Mouse (Mus musculus) embryo, embryonic 11.5 days (tissue): ENCODE measurements around the gene Pitpna.
A peak's percentile ranks its signal among the peaks of the same experiment; 100 is the strongest.
"Not testable (repeated sequence)": the region's sequence is repeated elsewhere in the genome, so short reads cannot be mapped to it uniquely, and the experiment has no call there.

Source experiments
- DNase-seq: peaks from one replicate; pipeline ENCODE4 v3.0.0-alpha.2; 2012; ENCODE audit warnings: low read depth, low spot score

The Pitpna gene

DNA sequence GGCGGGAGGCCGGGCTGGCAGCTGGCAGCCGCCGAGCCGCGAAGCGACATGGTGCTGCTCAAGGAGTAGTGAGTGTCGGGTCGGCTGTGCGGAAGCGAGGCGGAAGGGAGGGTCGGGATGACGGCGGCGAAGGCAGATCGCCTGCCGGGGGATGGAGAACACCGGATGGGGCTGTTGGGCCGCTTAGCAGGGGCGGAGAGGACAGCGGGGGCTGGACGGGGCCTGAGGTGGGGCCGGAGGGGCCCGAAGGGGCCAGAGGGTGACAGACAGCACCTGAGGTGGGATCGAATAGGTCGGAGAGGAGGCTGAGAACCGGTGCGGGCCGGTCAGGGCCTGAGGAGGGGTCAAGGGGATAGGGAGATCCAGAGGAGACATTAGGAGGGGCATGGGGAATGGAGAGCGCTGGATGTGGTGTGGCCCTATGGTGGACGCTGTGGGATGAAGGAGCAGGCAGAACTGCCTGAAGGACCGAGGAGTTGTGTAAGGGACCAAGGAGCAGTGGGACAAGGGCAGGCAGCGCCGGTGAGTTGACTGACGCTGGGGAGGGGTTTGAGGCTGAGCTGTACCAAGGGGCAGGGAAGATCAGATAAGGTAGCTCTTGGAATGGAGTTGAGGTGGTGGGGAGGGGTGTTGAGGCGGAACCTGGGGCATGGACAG, 516 bp downstream of the Pitpna start:
- DNase-seq = no peak

DNA sequence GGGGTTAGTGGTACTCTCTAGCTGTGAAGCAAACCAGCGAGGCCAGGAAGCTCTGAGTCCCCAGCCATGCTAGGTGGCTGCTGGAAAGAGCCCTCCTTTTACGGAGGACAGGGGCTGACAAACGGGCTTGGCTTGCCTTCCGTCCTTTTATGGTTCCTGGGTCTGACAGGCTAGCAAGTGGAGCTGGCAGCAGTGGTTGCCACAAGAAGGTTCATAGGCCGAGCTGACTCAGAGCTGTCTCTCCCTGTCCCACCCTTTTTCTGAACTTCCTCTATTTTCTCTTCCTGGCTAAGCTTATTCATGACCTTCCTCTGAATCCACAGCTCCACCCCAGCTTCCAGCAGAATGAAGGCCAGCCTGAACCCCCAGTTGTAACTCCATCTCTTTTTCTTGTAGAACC, 4.7 kb downstream of the Pitpna start:
- DNase-seq = no peak

DNA sequence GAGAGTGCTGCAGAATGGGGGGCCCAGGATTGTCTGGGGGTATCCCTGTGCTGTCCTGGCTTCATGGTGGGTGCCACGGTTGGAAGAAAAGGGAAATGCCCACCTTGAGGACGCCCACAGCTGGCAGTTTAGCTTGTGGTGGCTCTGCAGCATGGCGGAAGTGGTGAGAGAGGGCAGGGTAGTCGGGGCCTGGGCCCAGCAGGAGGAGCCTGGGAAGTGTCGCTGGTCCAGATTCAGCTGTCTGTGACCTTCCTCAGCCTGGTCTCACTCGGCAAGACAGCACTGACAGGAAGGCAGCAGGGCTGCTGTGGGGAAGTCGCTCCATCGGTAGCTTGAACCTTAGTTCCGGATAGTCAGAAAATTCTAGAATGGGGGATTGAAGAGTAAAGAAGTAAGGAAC, 6.5 kb downstream of the Pitpna start:
- no peak for DNase-seq

DNA sequence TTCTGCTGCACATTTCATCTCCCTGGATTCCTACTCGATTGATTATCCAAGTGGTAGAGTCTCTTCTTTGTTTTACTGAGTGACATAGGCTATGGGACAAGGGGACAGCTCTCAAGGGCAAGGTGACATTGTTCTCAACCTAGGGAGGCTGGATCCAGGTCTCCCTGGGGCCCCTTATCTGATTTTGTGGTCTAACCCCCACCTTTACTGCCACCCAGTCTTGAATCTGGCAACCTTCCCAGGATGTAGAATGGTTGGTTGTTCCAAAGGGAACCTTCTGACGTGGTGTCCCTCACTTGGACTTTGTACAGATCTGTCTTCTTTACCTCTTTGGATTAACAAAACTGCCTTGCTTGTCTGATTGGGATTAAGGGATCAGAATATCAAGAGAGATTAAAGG, 7.5 kb downstream of the Pitpna start:
- DNase-seq = no peak

DNA sequence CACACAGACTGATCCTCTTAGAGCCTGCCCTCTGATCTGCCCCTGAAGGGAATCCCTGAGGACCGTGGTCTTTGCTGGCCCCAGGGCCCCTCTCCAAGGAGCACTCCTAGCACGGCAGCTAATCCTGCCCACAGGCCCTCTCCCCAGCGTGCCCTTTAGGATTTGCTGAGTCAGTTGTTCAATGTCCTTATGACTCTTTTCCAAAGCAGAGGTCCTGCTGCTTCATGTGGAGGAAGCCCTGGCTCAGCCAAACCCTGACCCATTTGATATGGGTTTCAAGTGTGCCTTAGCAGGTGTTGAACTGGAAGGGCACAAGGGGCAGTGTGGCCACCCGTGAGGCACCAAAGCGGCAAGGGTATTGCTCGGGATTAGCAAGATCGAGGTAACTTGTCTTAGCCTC, 7.9 kb downstream of the Pitpna start:
- no peak for DNase-seq

DNA sequence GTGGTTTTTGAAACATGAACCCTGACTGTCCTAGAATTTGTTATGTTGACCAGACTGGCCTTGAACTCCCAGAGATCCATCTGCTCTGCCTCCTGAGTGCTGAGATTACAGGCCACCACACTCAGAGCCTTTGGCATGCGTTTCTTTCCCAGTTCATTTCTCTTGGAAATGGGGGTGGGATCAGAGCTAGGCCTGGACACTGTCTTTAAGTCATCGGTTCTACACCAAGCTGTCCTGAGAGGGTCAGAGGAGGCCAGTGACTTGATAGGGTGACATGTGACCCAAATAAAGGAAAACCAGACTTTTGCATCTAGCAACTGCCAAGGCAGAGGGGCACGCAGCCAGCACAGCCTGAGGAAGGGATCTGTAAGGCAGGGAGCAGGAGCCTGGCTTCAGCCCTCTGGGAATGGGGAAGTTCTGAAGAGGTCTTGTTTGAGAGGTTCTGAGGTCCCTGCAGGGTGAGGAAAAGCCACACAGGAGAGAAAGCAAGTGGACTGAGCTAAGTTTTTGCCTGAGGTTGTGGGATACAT, 8.9 kb downstream of the Pitpna start:
- DNase-seq = no peak

DNA sequence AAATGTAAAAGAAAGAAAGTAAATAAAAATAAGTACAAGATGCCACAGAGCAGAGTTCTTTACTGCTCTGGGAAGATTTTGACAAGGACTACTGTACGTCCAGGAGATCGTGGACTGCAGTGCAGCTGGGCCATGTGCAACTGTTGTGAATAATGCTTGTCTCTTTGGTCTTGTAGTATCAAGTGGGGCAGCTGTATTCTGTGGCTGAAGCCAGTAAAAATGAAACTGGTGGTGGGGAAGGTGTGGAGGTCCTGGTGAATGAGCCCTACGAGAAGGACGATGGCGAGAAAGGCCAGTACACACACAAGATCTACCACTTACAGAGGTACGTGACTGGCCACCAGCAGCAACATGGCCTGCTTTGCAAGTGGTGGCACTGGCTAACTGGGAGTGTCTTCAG, 10.1 kb downstream of the Pitpna start:
- no peak for DNase-seq

DNA sequence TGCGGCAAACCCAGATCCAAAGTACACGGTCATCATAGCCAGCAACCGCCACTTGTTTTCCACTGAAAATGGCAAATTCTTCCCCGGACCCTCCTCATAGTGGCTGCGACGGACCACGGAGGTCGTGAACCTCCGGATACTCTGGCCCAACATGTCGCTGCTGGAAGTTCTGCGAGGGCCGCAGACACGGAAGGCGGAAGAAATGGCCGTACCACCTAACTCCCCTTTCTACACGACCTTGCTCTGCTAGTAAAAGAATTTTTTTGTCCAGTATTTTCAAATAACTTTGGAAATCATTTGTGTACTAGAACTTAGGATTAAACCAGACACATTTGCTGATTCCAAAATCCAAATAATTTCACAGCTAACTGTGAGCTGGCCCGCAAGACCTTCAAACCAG, 11.9 kb downstream of the Pitpna start:
- not testable (repeated sequence) for DNase-seq

DNA sequence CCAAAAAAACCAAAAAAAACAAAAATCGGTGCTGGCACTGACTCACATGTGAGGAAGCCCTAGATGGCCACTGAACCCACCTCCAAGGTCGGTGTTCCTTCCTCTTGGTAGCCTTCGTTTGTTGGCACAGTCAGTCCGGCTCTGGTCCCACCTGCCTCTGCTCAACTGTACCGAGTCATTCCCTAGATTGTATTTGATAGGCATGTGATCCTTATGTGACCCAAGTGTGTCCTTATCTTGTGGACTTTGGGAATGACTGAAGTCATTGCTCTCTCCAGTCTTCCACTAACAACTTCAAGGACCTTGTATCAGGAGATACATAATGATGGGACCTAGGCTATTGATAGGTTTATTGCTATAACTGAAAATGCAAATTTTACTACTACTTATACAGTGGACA, 16.9 kb downstream of the Pitpna start:
- DNase-seq = no peak

DNA sequence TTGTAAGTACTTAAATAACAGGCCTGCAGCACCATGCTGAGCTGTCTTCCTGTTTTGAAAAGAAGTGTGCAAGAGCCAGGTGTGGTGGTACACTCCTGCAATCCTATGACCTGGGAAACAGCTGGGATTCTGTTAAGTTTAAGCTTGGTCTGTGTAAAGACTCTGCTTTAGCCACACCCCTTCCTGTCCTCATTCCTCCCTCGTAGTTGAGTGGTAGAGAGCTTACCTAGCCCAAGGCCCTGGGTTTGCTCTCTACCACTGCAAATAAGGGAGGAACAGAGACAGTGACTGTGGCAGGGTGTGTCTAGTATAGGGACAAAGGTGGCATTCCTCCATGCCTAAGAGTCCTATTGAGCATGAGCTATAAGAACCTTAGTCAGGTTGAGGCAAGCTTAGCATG, 17.4 kb downstream of the Pitpna start:
- no peak for DNase-seq

DNA sequence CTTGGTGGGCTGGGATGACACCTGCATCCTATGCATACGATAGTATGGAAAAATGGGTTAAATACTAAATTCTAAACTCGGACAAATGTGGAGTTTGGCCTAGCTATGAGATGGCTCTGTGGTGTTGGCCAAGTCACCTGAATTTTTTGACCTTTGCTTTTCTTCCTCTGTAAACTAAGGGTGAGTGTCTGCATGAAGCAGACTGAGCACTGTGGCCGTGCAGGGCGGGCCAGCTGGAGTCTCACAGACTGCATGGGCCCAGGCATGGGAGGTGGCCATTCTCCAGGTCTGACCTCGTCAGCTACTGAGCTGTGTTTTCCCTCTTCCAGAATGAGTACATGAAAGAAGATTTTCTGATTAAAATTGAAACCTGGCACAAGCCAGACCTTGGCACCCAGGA, 20.9 kb downstream of the Pitpna start:
- DNase-seq = no peak

DNA sequence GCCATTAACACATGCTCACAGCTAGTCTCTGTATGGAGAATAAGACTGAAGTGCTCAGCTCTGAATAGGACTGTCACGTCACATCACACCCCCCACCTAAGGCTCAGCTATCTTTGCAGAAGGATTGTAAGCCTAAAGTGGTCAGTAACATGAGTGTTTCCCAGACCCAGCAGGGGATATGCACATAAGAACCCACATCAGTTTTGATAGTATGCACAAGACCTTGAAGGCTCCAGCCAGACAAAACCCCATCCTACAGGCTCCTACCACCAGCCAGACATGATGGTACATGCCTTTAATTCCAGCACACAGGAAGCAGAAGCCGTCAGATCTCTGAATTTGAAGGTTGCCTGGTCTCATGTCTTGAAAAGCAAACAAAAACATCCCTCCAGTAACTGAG, 22.1 kb downstream of the Pitpna start:
- no peak for DNase-seq

DNA sequence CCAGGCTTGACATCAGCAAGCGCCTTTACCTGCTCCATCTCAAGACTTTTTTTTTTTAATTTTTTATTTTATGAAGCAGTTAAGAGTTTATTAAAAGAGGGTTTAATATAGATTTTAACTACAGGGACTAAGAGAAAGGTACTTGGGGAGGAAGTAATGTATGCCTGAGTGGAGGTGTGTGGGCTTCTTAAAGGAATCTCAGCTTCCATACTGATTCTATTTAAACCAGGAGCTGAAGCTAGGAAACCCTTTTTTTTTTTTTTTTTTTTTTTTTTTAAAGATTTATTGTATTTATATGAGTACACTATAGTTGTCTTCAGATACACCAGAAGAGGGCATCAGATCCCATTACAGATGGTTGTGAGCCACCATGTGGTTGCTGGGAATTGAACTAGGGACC, 26.9 kb downstream of the Pitpna start:
- no peak for DNase-seq

DNA sequence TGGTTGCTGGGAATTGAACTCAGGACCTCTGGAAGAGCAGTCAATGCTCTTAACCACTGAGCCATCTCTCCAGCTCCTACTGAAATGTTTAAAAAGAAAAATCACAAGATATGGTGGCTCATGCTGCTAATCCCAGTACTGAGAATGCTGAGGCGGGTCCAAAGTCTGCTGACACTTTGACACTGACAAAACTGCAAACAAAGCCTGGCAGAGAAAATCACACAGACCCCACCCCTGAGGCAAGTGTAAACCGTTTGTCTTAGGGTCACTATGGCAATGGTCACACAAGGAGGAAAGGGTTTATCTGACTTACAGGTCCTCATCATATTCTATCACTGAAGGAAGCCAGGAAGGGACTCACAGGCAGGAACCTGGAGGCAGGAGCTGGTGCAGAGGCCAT, 27.7 kb downstream of the Pitpna start:
- DNase-seq = no peak

DNA sequence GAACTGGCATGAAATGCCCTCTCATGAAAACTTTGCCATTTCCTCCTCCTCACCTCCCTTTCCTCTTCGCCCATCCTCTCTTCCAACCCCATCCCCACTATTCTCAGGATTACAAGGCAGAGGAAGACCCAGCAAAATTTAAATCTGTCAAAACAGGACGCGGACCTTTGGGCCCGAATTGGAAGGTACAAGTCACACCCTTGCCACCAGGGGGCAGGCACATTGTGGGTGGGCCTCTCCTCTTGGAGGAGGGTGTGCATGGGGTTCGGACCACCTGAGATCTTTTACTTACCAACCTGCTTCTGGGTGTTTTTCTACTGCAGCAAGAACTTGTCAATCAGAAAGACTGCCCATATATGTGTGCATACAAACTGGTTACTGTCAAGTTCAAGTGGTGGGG, 31.2 kb downstream of the Pitpna start:
- no peak for DNase-seq

DNA sequence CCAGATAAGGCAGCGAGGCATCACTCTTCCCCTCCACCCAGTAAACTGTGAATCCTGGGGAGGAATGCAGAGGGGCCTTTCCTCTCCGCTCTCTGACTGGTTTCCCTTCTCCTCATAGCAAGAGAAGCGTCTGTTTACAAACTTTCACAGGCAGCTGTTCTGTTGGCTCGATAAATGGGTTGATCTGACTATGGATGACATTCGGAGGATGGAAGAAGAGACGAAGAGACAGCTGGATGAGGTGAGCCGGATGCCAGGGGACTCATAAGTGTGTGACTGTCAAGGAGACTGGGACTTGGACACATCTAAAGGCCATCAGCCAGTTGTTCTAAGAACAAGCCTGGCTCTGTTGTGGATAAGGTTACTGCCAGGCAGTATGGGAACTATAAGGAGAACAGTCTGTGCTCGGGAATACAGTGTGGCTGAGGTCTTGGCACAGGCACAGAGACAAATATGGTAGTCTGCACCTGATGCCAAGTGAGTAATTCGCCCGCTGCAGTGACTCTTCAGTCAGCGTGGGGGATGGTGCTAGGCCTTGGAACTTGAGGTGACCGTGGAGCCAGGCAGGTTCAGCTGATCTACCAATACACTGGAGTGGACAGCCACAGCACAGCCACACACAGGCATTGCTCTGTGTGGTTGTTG, 32.4 kb downstream of the Pitpna start:
- no peak for DNase-seq

DNA sequence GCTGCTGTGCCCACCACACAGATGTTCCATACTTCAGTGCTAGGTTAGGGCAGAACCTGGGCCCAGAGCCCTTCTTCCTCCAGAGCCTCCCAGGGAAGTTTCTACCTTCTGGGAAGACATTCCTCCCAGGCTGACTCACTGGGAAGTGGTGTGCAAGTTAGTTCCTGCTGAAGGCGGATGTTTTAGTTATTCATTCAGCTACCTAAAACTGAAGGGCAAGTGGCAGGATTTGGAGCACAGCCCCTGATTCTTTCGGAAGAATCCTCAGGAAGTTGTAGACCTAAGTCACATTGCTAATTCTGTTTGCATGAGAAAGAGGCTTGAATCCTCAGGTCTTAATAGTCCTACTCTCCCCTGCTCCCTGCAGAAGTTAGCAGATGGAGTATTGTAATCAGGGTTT, 33.5 kb downstream of the Pitpna start:
- DNase-seq = no peak

DNA sequence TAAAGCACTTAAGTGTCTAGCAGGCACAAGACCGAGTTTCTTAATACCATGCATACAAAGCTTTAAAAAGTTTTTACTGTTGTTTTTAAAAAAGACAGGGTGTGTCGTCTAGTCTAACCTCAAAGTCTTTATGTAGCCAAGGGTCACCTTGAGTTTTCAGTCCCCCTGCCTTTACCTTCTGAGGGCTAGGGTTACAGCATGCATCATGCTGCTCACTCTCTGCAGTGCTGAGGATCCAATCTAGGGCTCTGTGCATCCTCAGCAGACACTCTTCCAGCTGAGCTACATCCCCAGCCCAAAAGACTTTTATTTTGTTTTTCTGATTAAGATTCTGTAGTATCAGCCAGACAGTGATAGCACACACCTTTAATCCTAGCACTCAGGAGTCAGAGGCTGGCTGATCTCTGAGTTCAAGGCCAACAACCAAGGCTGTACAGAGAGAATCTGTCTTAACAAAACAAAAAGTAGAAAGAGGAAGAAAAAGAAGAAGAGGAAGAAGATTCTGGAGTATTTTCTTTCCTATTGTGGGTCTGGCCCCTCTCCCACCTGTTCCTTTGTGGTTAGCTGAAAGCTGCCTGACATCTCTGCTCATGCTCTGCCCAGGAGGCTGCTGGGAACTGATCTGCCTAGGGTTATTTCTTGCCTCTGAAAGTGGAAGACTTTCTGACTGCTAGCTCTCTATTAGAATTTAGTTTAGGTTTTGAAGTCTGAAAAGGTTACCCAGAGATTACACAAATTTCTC, 34.9 kb downstream of the Pitpna start:
- DNase-seq = no peak

DNA sequence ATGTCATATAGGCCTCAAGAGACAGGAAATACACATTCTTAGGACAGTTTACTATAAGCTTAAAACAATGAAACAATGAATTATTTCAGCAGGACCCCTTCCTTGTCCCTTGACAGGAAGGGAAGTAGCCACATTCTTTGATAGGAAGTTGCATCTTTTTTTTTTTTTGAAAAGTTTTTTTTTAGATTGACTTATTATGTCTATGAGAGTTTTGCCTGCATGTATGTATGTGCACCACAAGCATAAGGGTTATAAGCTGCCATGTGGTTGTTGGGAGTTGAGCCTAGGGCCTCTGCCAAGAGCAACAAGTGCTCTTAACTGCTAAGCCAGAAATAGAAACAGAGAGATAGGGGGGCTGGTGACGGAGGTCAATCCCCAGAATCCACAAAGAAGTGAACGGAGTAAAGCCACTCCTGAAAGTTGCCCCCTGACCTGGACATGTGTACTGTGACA, 36.2 kb downstream of the Pitpna start:
- DNase-seq = no peak

DNA sequence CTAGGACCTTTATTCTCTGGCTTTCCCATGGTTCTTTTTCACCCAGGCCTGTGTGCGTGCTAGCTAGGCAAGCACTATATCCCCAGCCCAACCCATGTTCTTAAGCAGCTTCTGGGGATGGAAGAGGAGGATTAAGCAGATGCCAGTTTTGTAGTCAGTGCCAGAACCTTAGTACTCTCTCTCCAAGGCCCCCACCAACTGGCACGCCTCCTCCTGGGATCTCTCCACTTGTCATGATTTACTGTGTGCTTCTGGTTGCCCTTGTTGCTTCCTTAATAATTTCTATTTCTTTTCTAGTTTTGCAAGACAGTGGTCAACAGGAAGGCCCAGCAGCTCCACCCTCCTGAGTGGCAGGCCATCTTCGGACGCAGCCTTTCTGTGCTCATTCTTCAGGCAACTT, 37.9 kb downstream of the Pitpna start:
- no peak for DNase-seq

DNA sequence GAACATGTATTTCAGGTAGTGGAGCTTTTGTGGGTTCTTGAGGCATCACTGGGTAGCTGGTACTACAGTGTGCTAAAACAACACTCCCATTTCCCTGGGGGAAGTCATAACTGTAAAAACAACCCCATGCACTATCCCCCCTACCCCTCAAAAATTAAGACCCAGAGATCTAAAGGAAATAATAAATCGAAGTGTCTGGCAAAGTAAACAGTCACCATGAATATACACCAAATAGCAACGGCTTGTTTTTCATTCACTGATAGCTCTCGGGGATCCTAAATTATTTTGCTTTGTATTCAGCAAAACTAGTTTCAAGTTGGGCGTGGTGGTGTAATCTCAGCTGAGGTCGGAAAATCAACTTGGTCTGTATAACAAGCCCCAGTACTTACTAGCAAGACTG, 42.2 kb downstream of the Pitpna start:
- no peak for DNase-seq

DNA sequence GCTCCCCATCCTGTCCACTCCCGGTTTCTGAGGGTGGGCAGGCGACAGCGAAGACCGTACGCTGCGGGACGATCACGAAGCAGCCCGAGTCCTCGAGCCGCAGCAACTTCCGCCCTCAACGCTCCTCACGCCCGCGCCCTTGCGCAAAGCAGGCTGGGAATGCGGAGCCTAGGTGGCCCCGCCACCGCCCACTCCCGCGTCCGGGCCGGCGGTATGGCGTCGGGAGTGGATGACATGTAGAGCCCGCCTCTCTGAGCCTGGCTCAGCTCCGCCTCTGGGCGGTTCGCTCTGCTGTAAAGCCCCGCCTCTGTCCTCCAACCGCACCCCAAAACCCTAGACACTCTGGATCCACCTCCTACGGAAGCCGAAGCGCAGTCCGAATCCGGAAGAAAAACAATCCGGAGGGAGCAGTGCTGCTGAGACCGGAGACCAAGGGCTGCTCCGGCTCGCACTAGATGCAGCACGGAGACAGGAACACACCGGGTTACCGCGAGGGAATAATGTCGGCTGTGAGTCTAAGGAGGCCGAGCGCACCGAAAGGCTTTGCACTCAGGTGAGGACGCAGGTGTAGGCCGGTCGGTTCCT, 42.8 kb downstream of the Pitpna start, which contains the start of gene Inpp5k:
Gene Inpp5k, plus strand, starts transcription at position 344 of the 585 bp plus-strand sequence.
- DNase-seq = peak; percentile 91
